Mouse (Mus musculus): Measurements from ENCODE around the gene Snrnp48. TPM values are rescaled to one million over a fixed set of nuclear protein-coding genes. Genes with fewer than 3 reads are reported as not detected.

The Snrnp48 gene
- total and polyA plus RNA-seq, 2 experiments from 2014 or later = 9.6 to 21.2 TPM

GRCm38 (mm10) chr13:38218686-38219085 is 13.9 kb downstream of the Snrnp48 start:
- Histone ChIP-seq H3K9ac (replicated peaks; ENCODE audit: low read length, poor library complexity, severe bottlenecking) (no peak overlapping the region), H3K27me3 (ENCODE audit: insufficient read depth, low read length) (no peaks in the 10 kb centered on the region), H3K4me2 (ENCODE audit: low read depth, low read length, poor library complexity, severe bottlenecking) (no peak overlapping the region), H3K36me3 (ENCODE audit: insufficient read depth, low read length) (peaks cover 51% of the 10 kb centered on the region), H3K4me1 (ENCODE audit: insufficient read depth, low read length) (no peaks in the 10 kb centered on the region), H3K9me3 (ENCODE audit: low read length) (no peaks in the 10 kb centered on the region), H3K27ac (ENCODE audit: low read depth, low read length) (no peak overlapping the region), H3K4me3 (ENCODE audit: low read depth, low read length) (no peak overlapping the region)
- no peak for TF ChIP-seq CTCF (IDR thresholded peaks at IDR 0.05)
- 91% methylated on average over 3 of the region's 3 CpGs for WGBS
- DNase-seq (ENCODE audit: low spot score) (no peak), ATAC-seq (ENCODE audit: low FRiP score) (no peak)

DNA sequence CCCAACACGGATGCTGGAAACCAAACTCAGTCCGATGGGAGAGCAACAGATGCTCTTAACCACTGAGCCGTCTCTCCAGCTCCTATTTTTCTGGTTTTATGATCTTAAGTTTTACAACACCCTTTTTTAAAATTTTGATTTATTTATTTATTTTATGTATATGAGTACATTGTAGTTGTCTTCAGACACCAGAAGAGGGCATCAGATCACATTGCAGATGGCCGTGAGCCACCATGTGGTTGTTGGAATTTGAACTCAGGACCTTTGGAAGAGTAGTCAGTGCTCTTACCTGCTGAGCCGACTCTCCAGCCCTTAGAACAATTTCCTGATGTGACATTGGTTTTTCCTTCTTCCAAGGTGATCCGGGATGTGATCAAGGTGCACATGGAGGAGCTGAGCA is 15.6 kb downstream of the Snrnp48 start:
- WGBS = 96% methylated on average over 6 of the region's 6 CpGs
- H3K4me2 ChIP-seq (ENCODE audit: low read depth, low read length, poor library complexity, severe bottlenecking) = no peak overlapping the region
- H3K9me3 ChIP-seq (ENCODE audit: low read length) = no peaks in the 10 kb centered on the region
- H3K27ac ChIP-seq (ENCODE audit: low read depth, low read length) = no peak overlapping the region
- ATAC-seq (ENCODE audit: low FRiP score) = no peak
- H3K36me3 ChIP-seq (ENCODE audit: insufficient read depth, low read length) = peaks cover 61% of the 10 kb centered on the region
- H3K4me3 ChIP-seq (ENCODE audit: low read depth, low read length) = no peak overlapping the region
- no peak overlapping the region for H3K9ac ChIP-seq (replicated peaks; ENCODE audit: low read length, poor library complexity, severe bottlenecking)
- H3K4me1 ChIP-seq (ENCODE audit: insufficient read depth, low read length) = no peaks in the 10 kb centered on the region
- TF ChIP-seq CTCF (IDR thresholded peaks at IDR 0.05) = peak; percentile 60
- H3K27me3 ChIP-seq (ENCODE audit: insufficient read depth, low read length) = no peaks in the 10 kb centered on the region
- no peak for DNase-seq (ENCODE audit: low spot score)

- Histone ChIP-seq H3K9ac (replicated peaks; ENCODE audit: low read length, poor library complexity, severe bottlenecking) (no peak overlapping the region), H3K27ac (ENCODE audit: low read depth, low read length) (no peak overlapping the region), H3K4me3 (ENCODE audit: low read depth, low read length) (no peak overlapping the region), H3K27me3 (ENCODE audit: insufficient read depth, low read length) (no peaks in the 10 kb centered on the region), H3K4me1 (ENCODE audit: insufficient read depth, low read length) (no peaks in the 10 kb centered on the region), H3K9me3 (ENCODE audit: low read length) (no peaks in the 10 kb centered on the region), H3K4me2 (ENCODE audit: low read depth, low read length, poor library complexity, severe bottlenecking) (no peak overlapping the region), H3K36me3 (ENCODE audit: insufficient read depth, low read length) (peaks cover 12% of the 10 kb centered on the region; the same call in 1 of the 2 replicates)
- DNase-seq (ENCODE audit: low spot score) = no peak
- 0 out of 2 replicates have a peak, but pooled peaks have one; percentile 31 for ATAC-seq (ENCODE audit: low FRiP score)
- no peak for TF ChIP-seq CTCF (IDR thresholded peaks at IDR 0.05)
- 70% methylated on average over 9 of the region's 9 CpGs for WGBS
Measured at GRCm38 (mm10) chr13:38230177-38230821, 25.6 kb downstream of the Snrnp48 start.

DNA sequence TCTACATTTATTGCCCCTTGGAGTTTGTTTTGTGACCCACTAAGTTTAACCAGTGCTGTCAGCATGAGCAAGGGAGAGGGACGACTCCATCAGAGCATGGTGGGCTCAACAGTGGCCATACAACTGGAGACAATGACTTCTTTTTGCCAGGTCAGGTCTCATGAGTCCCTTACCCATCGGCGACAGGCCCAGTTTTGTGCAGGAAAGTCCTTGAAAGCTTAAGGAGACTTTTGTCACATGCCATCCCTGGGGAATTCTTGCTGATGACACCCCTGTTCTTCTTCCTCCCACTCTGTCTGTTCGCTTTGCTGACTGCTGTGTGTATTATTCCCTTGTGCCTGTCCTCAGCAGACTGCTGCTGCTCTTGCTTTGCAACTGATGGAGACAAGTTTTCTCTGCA is 27.7 kb downstream of the Snrnp48 start:
- no peaks in the 10 kb centered on the region for H3K9me3 ChIP-seq (ENCODE audit: low read length)
- 89% methylated on average over 4 of the region's 4 CpGs for whole genome bisulfite sequencing
- H3K4me3 ChIP-seq (ENCODE audit: low read depth, low read length) = no peak overlapping the region
- ATAC-seq (ENCODE audit: low FRiP score) = no peak
- H3K4me1 ChIP-seq (ENCODE audit: insufficient read depth, low read length) = no peaks in the 10 kb centered on the region
- H3K27me3 ChIP-seq (ENCODE audit: insufficient read depth, low read length) = no peaks in the 10 kb centered on the region
- DNase-seq (ENCODE audit: low spot score) = no peak
- H3K27ac ChIP-seq (ENCODE audit: low read depth, low read length) = no peak overlapping the region
- H3K36me3 ChIP-seq (ENCODE audit: insufficient read depth, low read length) = peaks cover 12% of the 10 kb centered on the region; the same call in 1 of the 2 replicates
- no peak overlapping the region for H3K9ac ChIP-seq (replicated peaks; ENCODE audit: low read length, poor library complexity, severe bottlenecking)
- no peak for TF ChIP-seq CTCF (IDR thresholded peaks at IDR 0.05)
- H3K4me2 ChIP-seq (ENCODE audit: low read depth, low read length, poor library complexity, severe bottlenecking) = no peak overlapping the region

- ATAC-seq (ENCODE audit: low FRiP score) = no peak
- no peak for TF ChIP-seq CTCF (IDR thresholded peaks at IDR 0.05)
Measured at GRCm38 (mm10) chr13:38232856-38233625, 28.3 kb downstream of the Snrnp48 start.

DNA sequence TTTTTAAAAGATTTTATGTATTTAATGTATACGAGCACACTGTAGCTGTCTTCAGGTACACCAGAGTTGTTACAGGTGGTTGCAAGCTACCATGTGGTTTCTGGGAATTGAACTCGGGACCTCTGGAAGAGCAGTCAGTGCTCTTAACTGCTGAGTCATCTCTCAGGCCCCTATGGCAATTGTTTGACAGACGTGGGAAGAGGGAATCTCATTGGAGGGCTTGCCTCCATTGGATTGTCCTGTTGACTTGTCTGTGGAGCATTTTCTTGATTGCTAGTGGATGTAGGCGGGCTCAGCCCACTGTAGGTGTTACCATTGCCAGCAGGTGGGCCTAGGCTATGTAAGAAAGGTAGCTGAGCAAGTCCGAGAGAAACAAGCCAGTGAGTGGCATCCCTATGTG is 29.9 kb downstream of the Snrnp48 start:
- no peaks in the 10 kb centered on the region for H3K36me3 ChIP-seq (ENCODE audit: insufficient read depth, low read length)
- no peak for TF ChIP-seq CTCF (IDR thresholded peaks at IDR 0.05)
- no peak for ATAC-seq (ENCODE audit: low FRiP score)
- H3K4me2 ChIP-seq (ENCODE audit: low read depth, low read length, poor library complexity, severe bottlenecking) = no peak overlapping the region
- H3K4me1 ChIP-seq (ENCODE audit: insufficient read depth, low read length) = no peaks in the 10 kb centered on the region
- no peak overlapping the region for H3K4me3 ChIP-seq (ENCODE audit: low read depth, low read length)
- no peak for DNase-seq (ENCODE audit: low spot score)
- 76% methylated on average over 5 of the region's 5 CpGs for WGBS
- H3K9ac ChIP-seq (replicated peaks; ENCODE audit: low read length, poor library complexity, severe bottlenecking) = no peak overlapping the region
- H3K27me3 ChIP-seq (ENCODE audit: insufficient read depth, low read length) = no peaks in the 10 kb centered on the region
- H3K27ac ChIP-seq (ENCODE audit: low read depth, low read length) = no peak overlapping the region
- H3K9me3 ChIP-seq (ENCODE audit: low read length) = no peaks in the 10 kb centered on the region

More at GRCm38 (mm10) chr13:38232856-38233625, 28.3 kb downstream of the Snrnp48 start:
- Histone ChIP-seq H3K27ac (ENCODE audit: low read depth, low read length) (no peak overlapping the region), H3K36me3 (ENCODE audit: insufficient read depth, low read length) (peaks cover 8% of the 10 kb centered on the region; the same call in 1 of the 2 replicates), H3K4me1 (ENCODE audit: insufficient read depth, low read length) (no peaks in the 10 kb centered on the region), H3K9ac (replicated peaks; ENCODE audit: low read length, poor library complexity, severe bottlenecking) (no peak overlapping the region), H3K27me3 (ENCODE audit: insufficient read depth, low read length) (no peaks in the 10 kb centered on the region), H3K4me2 (ENCODE audit: low read depth, low read length, poor library complexity, severe bottlenecking) (no peak overlapping the region), H3K4me3 (ENCODE audit: low read depth, low read length) (no peak overlapping the region), H3K9me3 (ENCODE audit: low read length) (no peaks in the 10 kb centered on the region)
- no peak for DNase-seq (ENCODE audit: low spot score)
- WGBS = 83% methylated on average over 3 of the region's 3 CpGs
